ENCODE assay signal across 8 mouse cellular contexts in the genomic region with DNA sequence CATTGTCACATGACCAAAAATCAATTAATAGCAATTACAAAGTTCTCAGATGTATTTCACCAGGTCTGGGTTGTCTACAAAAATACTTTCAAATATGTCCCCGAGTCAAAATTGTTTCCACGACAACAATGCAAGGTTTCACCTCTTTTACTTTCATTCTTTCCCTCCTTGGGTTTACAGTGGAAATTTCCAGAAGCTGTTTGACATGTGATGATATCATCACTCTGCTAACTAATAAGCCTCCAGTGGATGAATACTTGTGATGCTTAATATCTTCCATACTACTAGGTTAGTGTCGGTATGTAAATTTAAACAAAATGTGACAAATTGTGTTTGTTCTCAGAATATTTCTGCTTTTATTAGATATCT. TPM values are rescaled to one million over a fixed set of nuclear protein-coding genes. Genes with fewer than 3 reads are reported as not detected.
DNase-seq lines count a peak whose midpoint lies in the region; ATAC-seq and TF ChIP-seq lines count a peak whose summit lies in the region.

No protein-coding gene starts in this region.

- WGBS in kidney, embryonic 15.5 days = 65% methylated on average over 3 of the region's 3 CpGs
- WGBS in midbrain, postnatal 0 days = 65% methylated on average over 3 of the region's 3 CpGs

- DNase-seq in kidney, postnatal 4 days = no peak
- DNase-seq in induced T-regulatory cell, adult 2 months (ENCODE audit: low read depth) = peak; percentile 66
- no peak for DNase-seq in midbrain, postnatal 0 days (ENCODE audit: low spot score)
- DNase-seq in yolk sac, embryonic 10.5 days (ENCODE audit: low spot score) = no peak
- DNase-seq in layer of hippocampus, adult 9-10 months (ENCODE audit: low spot score) = no peak
- DNase-seq in left cerebral cortex, postnatal 10 days (ENCODE audit: extremely low spot score in 1 of 2, low spot score in 2 of 2) = no peak

- no peaks in the 10 kb centered on the region for H3K36me3 ChIP-seq in kidney, embryonic 15.5 days
- no peaks in the 10 kb centered on the region for H3K36me3 ChIP-seq in midbrain, postnatal 0 days (ENCODE audit: insufficient read depth, low read length)

- intact Hi-C loops in left cerebral cortex, postnatal 10 days (cut with DNase I) = no loop called here

- no peak for TF ChIP-seq POLR2A in bone marrow macrophage, adult 2 months (IDR thresholded peaks at IDR 0.05; ENCODE audit: borderline replicate concordance, low read depth, low read length)

- no peak for ATAC-seq in kidney, embryonic 15.5 days (replicated peaks; ENCODE audit: low FRiP score)
- no peak for ATAC-seq in midbrain, postnatal 0 days (ENCODE audit: low FRiP score)

- H3K27ac ChIP-seq in kidney, embryonic 15.5 days = no peak overlapping the region
- H3K27ac ChIP-seq in bone marrow macrophage, adult 2 months (ENCODE audit: insufficient read depth, low read depth, low read length) = no peak overlapping the region
- no peak overlapping the region for H3K27ac ChIP-seq in midbrain, postnatal 0 days (ENCODE audit: low read depth, low read length)

- no peaks in the 10 kb centered on the region for H3K9me3 ChIP-seq in kidney, embryonic 15.5 days (replicated peaks)
- H3K9me3 ChIP-seq in midbrain, postnatal 0 days (ENCODE audit: low read length) = no peaks in the 10 kb centered on the region

- no peak for TF ChIP-seq CTCF in bone marrow macrophage, adult 2 months (IDR thresholded peaks at IDR 0.05; ENCODE audit: low read depth, low read length)
- TF ChIP-seq CTCF in midbrain, postnatal 0 days (IDR thresholded peaks at IDR 0.05) = no peak

- H3K9ac ChIP-seq in kidney, embryonic 15.5 days = no peak overlapping the region
- peak overlapping the region; percentile 48; the same call in 1 of the 2 replicates for H3K9ac ChIP-seq in midbrain, postnatal 0 days (replicated peaks; ENCODE audit: low read length, poor library complexity, severe bottlenecking)

- peaks cover 23% of the 10 kb centered on the region for H3K27me3 ChIP-seq in kidney, embryonic 15.5 days
- 0 out of 2 replicates have a peak, but pooled peaks cover 3% of the 10 kb centered on the region for H3K27me3 ChIP-seq in midbrain, postnatal 0 days (ENCODE audit: insufficient read depth, low read length)

- peak overlapping the region; percentile 97 for H3K4me2 ChIP-seq in kidney, embryonic 15.5 days
- peak overlapping the region; percentile 97 for H3K4me2 ChIP-seq in midbrain, postnatal 0 days (ENCODE audit: low read depth, low read length, poor library complexity, severe bottlenecking)

- peaks cover 9% of the 10 kb centered on the region; the same call in 1 of the 2 replicates for H3K4me1 ChIP-seq in kidney, embryonic 15.5 days
- H3K4me1 ChIP-seq in bone marrow macrophage, adult 2 months (ENCODE audit: control insufficient read depth, insufficient read depth, low read length) = peaks cover 3% of the 10 kb centered on the region; the same call in 1 of the 2 replicates
- no peaks in the 10 kb centered on the region for H3K4me1 ChIP-seq in midbrain, postnatal 0 days (ENCODE audit: insufficient read depth, low read length)

- H3K4me3 ChIP-seq in kidney, embryonic 15.5 days (replicated peaks) = peak overlapping the region; percentile 60
- H3K4me3 ChIP-seq in bone marrow macrophage, adult 2 months (ENCODE audit: insufficient read depth, low read length) = peak overlapping the region; percentile 68
- H3K4me3 ChIP-seq in midbrain, postnatal 0 days (ENCODE audit: low read depth, low read length) = peak overlapping the region; percentile 43

RNA-seq across cellular contexts. Expression of a gene that starts 0.3 kb away (rescaled TPM):
- polyA plus RNA-seq in kidney, embryonic 15.5 days (2015; fragmentation: Nextera tagmentation; extraction: Ambion mirVana) = 2.0 and 2.6 TPM in 2 replicates
- 0.47 and 0.84 TPM in 2 replicates for polyA plus RNA-seq in bone marrow macrophage, adult 2 months (2012; ENCODE audit: insufficient read depth, insufficient read length, missing spikeins)
- 1.5 and 3.9 TPM in 2 replicates for total RNA-seq in midbrain, postnatal 0 days (2014; rRNA removed)
- polyA plus RNA-seq in midbrain, postnatal 0 days (2015; fragmentation: Nextera tagmentation; extraction: Ambion mirVana) = 0.58 and 0.98 TPM in 2 replicates
- under 1 TPM; 0.30 to 0.41 TPM for total RNA-seq in left cerebral cortex, postnatal 10 days (2021)

RNA-seq across cellular contexts. Expression of a gene that starts 17.6 kb away (rescaled TPM):
- polyA plus RNA-seq in kidney, embryonic 15.5 days (2015; fragmentation: Nextera tagmentation; extraction: Ambion mirVana) = 6.4 and 7.7 TPM in 2 replicates
- 6.3 and 16.9 TPM in 2 replicates for polyA plus RNA-seq in bone marrow macrophage, adult 2 months (2012; ENCODE audit: insufficient read depth, insufficient read length, missing spikeins)
- total RNA-seq in midbrain, postnatal 0 days (2014; rRNA removed) = 0.71 TPM in 1 of 2 replicates, not detected in the other
- 4.5 and 4.9 TPM in 2 replicates for polyA plus RNA-seq in midbrain, postnatal 0 days (2015; fragmentation: Nextera tagmentation; extraction: Ambion mirVana)
- total RNA-seq in left cerebral cortex, postnatal 10 days (2021) = 1 to 10 TPM; 1.4 to 2.5 TPM

RNA-seq across cellular contexts. Expression of a gene that starts 33.4 kb away (rescaled TPM):
- polyA plus RNA-seq in kidney, embryonic 15.5 days (2015; fragmentation: Nextera tagmentation; extraction: Ambion mirVana) = 10.4 and 10.8 TPM in 2 replicates
- 9.5 and 11.3 TPM in 2 replicates for polyA plus RNA-seq in bone marrow macrophage, adult 2 months (2012; ENCODE audit: insufficient read depth, insufficient read length, missing spikeins)
- total RNA-seq in midbrain, postnatal 0 days (2014; rRNA removed) = 14.1 TPM in 2 replicates
- polyA plus RNA-seq in midbrain, postnatal 0 days (2015; fragmentation: Nextera tagmentation; extraction: Ambion mirVana) = 2.9 and 3.4 TPM in 2 replicates
- 10 to 100 TPM; 11.7 to 12.9 TPM for total RNA-seq in left cerebral cortex, postnatal 10 days (2021)
